Mouse (Mus musculus) spleen, adult 2 months (tissue): ENCODE measurements around the gene Kcnj5. TPM values are rescaled to one million over a fixed set of nuclear protein-coding genes. Genes with fewer than 3 reads are reported as not detected.

Experiments used
- DNase-seq, 2 experiments: peaks; one replicate each; pipeline versions ENCODE4 v3.0.0 to v3.0.0-alpha.2; 2012 to 2021; ENCODE audit warnings: low spot score in 2 of 2, low read depth in 1 of 2
- H3K27ac ChIP-seq: fragments of 200-500 bp; 2 replicates; pipeline ENCODE4 v1.5.1; 2012; ENCODE audit warnings: low read length, inconsistent platforms; ENCODE audit not compliant: insufficient read depth
- H3K27me3 ChIP-seq: fragments of 200-500 bp; 2 replicates; pipeline ENCODE4 v1.6.1; 2012; ENCODE audit warnings: mild to moderate bottlenecking, moderate library complexity, low read length, inconsistent platforms; ENCODE audit not compliant: control insufficient read depth, insufficient read depth
- H3K36me3 ChIP-seq: fragments of 200-500 bp; 2 replicates; pipeline ENCODE4 v1.6.1; 2012; ENCODE audit warnings: mild to moderate bottlenecking, low read length, inconsistent platforms; ENCODE audit not compliant: control insufficient read depth, insufficient read depth
- H3K4me1 ChIP-seq: fragments of 200-500 bp; 2 replicates; pipeline ENCODE4 v1.6.1; 2011; ENCODE audit warnings: inconsistent platforms; ENCODE audit not compliant: control insufficient read depth, insufficient read depth, insufficient read length
- H3K4me3 ChIP-seq: fragments of 200-500 bp; 2 replicates; pipeline ENCODE4 v1.5.1; 2011; ENCODE audit warnings: mild to moderate bottlenecking, inconsistent platforms; ENCODE audit not compliant: insufficient read depth, insufficient read length; ENCODE audit errors: extremely low read depth
- CTCF ChIP-seq: fragments of 200-500 bp; IDR thresholded peaks from 2 replicates; pipeline ENCODE4 v1.5.1; 2011; ENCODE audit warnings: mild to moderate bottlenecking, inconsistent platforms; ENCODE audit not compliant: insufficient read depth, insufficient read length, insufficient replicate concordance; ENCODE audit errors: extremely low read depth
- POLR2A ChIP-seq: fragments of 200-500 bp; IDR thresholded peaks from 2 replicates; pipeline ENCODE4 v1.6.1; 2011; ENCODE audit warnings: low read depth, low read length, inconsistent platforms
- WGBS: fragments of 180-500 bp; shearing (Covaris S2); methylation state at CpG from one replicate; pipeline ENCODE4 v1.1.7; 2018; 5-methylcytosine and 5-hydroxymethylcytosine counted together
- polyA plus RNA-seq: library from polyadenylated mRNA; depleted of rRNA; stranded (reverse); fragments of >200 nt; gene quantifications from 2 replicates; pipeline ENCODE4 v1.2.3, GENCODE M21; 2012

Gene Kcnj5
- polyA plus RNA-seq, 1 experiment = 0.97 TPM

DNA sequence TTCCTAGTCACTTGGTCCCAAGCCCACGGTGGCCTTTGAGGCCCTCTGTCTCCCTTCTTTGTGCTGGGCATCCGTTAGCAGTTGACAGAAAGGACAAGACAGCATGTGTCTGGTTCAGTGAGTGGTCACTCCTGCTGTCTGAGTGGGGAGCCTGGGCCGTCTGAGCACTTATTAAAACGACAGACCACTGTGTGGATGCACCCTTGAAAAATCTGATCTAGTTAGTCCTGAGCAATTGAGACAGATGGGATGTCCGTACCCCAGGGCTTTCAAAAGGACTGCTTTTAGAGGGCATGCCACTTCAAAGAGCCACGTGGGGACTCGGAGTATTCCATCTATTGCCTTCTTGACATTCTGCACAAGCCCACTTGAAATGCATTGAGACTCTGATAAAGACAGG, 20.5 kb downstream of the Kcnj5 start:
- Histone ChIP-seq H3K4me3 (no peak overlapping the region), H3K27ac (no peak overlapping the region), H3K36me3 (no peaks in the 10 kb centered on the region), H3K4me1 (no peaks in the 10 kb centered on the region), H3K27me3 (no peaks in the 10 kb centered on the region)
- WGBS = 78% methylated on average over 7 of the region's 7 CpGs
- no peak for TF ChIP-seq CTCF
- TF ChIP-seq POLR2A = no peak
- no peak for DNase-seq

DNA sequence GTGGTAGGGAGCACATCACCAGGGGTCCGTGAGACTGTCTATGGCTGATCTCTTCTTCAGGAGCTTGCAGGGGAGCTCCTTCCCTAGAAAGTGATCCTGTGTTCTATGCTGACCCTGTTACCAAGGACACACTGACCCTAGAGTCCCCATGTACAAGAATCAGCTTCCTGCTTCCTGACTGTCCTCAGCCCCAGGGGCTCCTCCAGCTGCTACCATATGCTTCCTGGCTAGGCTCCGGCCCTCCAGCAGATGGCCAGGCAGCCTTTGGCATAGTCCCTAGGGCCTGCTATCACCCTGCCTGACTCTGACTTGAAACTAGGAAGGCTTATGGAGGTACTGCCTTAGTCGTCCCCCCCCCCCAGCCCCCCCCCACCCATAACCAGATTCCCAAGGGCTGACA, 24.0 kb downstream of the Kcnj5 start:
- 65% methylated on average over 3 of the region's 3 CpGs for WGBS
- TF ChIP-seq POLR2A (no peak), CTCF (no peak)
- Histone ChIP-seq H3K27me3 (no peaks in the 10 kb centered on the region), H3K4me3 (no peak overlapping the region), H3K4me1 (no peaks in the 10 kb centered on the region), H3K36me3 (no peaks in the 10 kb centered on the region), H3K27ac (no peak overlapping the region)
- no peak for DNase-seq

DNA sequence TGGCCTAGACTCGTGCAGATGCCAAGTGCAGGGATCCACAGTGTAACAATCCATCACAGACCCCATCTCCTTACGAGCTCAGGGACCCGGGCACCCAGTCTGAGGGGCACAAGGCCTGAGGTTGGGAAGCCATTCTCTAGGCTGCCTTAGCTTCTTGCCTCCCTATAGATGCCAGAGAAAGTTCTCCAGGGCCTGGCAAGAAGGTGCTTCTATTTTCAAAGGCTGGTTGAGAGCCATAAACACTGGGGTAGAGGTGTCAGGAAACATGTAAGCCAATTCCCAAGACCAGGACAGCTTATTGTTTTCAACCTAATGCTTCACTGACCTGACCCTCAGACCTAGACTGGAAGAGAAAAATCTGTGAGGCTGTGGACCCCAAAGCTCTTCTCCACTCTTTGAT, 28.2 kb downstream of the Kcnj5 start:
- TF ChIP-seq CTCF (no peak), POLR2A (no peak)
- no peak overlapping the region for H3K27ac ChIP-seq
- H3K36me3 ChIP-seq = no peaks in the 10 kb centered on the region
- H3K4me3 ChIP-seq = no peak overlapping the region
- H3K4me1 ChIP-seq = no peaks in the 10 kb centered on the region
- 90% methylated on average over 3 of the region's 3 CpGs for WGBS
- no peak for DNase-seq
- H3K27me3 ChIP-seq = no peaks in the 10 kb centered on the region

DNA sequence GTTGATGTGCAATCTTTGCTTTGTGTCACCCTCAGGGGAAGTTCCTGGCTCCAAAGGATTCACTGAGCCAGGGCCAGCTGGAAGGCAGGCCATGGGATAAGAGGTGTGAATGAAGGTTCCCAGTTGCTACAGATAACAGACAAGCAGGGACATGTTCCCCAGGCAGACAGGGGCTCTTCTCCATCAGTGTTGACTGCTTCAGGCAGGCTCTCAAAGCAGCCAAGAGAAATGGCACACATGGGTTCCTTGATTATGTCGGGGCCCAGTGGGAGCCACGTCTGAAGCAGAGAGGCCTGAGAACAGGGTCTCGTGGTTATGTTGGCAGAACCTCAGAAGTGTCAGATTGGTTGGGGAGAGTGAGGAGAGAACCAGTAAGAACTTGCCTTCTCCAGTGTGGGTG, 30.1 kb downstream of the Kcnj5 start:
- Histone ChIP-seq H3K36me3 (no peaks in the 10 kb centered on the region), H3K4me1 (no peaks in the 10 kb centered on the region), H3K4me3 (no peak overlapping the region), H3K27me3 (no peaks in the 10 kb centered on the region), H3K27ac (no peak overlapping the region)
- no peak for DNase-seq
- 47% methylated on average over 3 of the region's 3 CpGs for WGBS
- TF ChIP-seq POLR2A = no peak
- no peak for TF ChIP-seq CTCF

DNA sequence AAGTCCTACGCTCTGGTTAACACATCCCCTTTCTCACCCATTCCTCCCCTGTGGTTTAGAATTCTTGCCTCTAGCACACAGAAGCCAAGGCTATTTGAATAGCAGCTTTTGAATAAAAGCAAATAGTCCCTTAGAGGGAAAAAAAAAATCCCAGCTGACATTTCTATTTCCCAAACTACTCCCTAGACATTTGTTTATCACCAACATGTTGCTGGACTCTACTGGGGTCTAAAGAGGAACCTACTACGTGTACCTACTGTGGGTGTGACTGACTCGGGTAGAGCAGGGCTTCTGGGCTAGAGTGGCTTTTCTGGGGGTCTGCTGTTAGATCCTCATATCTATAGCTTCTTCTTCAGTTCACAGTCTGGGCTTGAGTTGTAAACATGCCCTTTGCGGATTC, 31.9 kb downstream of the Kcnj5 start:
- H3K27me3 ChIP-seq = no peaks in the 10 kb centered on the region
- no peak overlapping the region for H3K4me3 ChIP-seq
- DNase-seq = no peak
- no peaks in the 10 kb centered on the region for H3K36me3 ChIP-seq
- H3K27ac ChIP-seq = no peak overlapping the region
- 48% methylated on average over 4 of the region's 4 CpGs for WGBS
- TF ChIP-seq CTCF = no peak
- TF ChIP-seq POLR2A = no peak
- H3K4me1 ChIP-seq = no peaks in the 10 kb centered on the region

DNA sequence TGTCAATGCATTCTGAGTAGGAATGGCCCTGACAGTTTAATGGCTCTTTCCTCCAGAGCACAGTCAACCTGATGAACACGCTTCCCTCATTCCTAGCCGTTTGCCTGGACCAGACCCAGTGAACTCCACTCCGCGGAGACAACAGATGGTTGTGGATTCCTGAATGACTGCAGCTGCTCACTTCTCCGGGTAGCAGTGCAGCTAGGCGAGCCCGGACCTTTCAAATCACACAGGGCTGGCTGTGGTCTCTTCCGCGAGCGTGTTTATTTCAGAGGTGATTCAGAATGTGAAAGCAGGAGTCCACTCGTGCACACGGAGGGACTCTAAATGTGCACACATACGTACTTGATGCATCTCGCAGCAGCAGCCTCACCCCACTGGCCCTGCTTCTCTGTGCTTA, 32.4 kb downstream of the Kcnj5 start:
- no peaks in the 10 kb centered on the region for H3K27me3 ChIP-seq
- no peak overlapping the region for H3K4me3 ChIP-seq
- TF ChIP-seq POLR2A (no peak), CTCF (no peak)
- no peaks in the 10 kb centered on the region for H3K4me1 ChIP-seq
- H3K36me3 ChIP-seq = no peaks in the 10 kb centered on the region
- no peak for DNase-seq
- H3K27ac ChIP-seq = no peak overlapping the region
- 80% methylated on average over 14 of the region's 14 CpGs for WGBS

DNA sequence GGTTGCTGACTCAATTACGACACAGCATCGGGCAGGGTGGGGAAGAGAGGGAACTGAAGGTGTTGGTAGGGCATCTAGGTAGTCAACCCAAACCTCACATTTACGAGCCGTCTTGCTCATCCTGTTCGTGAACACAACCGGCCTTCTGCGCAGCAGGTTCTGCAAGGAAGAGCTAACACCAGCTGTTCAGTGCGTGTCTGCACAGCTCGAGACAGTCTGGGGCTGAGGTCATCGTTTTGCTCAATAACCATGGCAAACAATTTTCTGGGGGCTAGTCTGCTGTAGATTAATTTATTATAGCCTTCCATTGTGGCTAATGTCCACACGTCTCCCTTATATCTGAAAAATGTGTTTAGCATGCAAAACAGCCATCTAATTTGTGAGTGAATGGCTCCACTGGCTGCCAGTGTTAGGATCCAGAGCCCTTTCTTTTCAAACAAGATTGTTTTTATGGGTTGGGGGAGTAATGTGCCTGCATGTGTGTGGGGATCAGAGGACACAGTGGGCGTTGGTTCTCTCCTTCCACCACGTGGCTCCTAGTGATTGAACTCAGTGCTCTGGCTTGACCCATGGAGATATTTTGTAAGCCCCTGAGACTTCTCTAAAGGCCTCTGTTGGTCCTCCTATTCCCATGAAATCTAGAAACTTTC, 41.5 kb downstream of the Kcnj5 start:
- no peaks in the 10 kb centered on the region for H3K36me3 ChIP-seq
- H3K27me3 ChIP-seq = no peaks in the 10 kb centered on the region
- H3K4me1 ChIP-seq = no peaks in the 10 kb centered on the region
- no peak overlapping the region for H3K4me3 ChIP-seq
- TF ChIP-seq CTCF (no peak), POLR2A (no peak)
- no peak overlapping the region for H3K27ac ChIP-seq
- WGBS = 90% methylated on average over 13 of the region's 13 CpGs
- no peak for DNase-seq
